Mouse (Mus musculus): Measurements from ENCODE around the gene Igf2bp3. TPM values are rescaled to one million over a fixed set of nuclear protein-coding genes. Genes with fewer than 3 reads are reported as not detected.
A peak's percentile ranks its signal among the peaks of the same experiment; 100 is the strongest.

Gene Igf2bp3
- polyA plus RNA-seq, 1 experiment from 2014 or later: 57.8 TPM

DNA sequence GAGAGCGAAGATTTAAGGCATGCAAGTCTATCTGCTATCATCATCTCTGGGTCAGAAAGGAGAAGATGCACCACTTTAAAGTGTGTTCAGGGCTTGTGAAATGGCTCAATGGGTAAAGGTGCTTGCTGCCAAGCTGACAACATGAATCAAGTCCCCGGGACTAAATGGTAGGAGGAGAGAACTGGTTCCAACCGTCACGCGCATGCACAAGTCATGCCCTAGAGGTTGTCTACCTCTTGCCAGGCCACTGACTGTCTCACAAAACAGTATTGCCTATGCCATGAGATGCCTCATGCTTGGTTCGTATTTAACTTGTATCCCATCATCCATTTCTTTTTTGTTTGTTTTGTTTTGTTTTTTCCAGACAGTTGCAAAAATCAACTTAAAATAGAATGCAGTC is 48.9 kb downstream of the Igf2bp3 start:
- Histone ChIP-seq H3K36me3 (no peaks in the 10 kb centered on the region), H3K9me3 (no peaks in the 10 kb centered on the region), H3K4me3 (replicated peaks) (no peak overlapping the region), H3K27me3 (no peaks in the 10 kb centered on the region), H3K4me1 (replicated peaks) (peaks cover 25% of the 10 kb centered on the region), H3K9ac (replicated peaks) (no peak overlapping the region), H3K4me2 (replicated peaks) (no peak overlapping the region), H3K27ac (no peak overlapping the region)
- 85% methylated on average over 6 of the region's 6 CpGs for WGBS
- ATAC-seq: no peak

DNA sequence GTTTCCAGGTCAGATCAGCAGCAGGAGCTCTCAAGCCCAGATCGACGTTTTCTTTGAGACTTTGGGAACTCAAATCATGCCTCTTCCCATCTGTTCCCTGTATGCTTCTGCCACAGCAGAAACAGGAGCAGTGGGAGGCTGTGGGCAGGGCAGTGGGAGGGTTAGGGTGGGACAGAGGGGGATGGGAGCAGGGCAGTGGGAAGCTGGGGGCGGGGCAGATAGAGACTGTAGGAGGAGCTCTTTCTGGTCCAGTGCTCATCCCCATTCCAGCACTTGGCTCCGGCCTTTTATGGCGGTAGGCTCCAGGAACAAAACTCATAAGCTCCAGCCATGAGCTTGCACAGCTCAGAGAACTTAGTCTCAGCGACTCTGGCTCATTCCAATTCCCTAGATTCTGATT is 49.7 kb downstream of the Igf2bp3 start:
- Histone ChIP-seq H3K9me3 (no peaks in the 10 kb centered on the region), H3K27me3 (no peaks in the 10 kb centered on the region), H3K4me2 (replicated peaks) (no peak overlapping the region), H3K36me3 (no peaks in the 10 kb centered on the region), H3K4me1 (replicated peaks) (peaks cover 25% of the 10 kb centered on the region), H3K27ac (no peak overlapping the region), H3K9ac (replicated peaks) (no peak overlapping the region), H3K4me3 (replicated peaks) (no peak overlapping the region)
- WGBS: 21% methylated on average over 6 of the region's 6 CpGs
- ATAC-seq: 0 out of 2 replicates have a peak, but pooled peaks have one; percentile 37

DNA sequence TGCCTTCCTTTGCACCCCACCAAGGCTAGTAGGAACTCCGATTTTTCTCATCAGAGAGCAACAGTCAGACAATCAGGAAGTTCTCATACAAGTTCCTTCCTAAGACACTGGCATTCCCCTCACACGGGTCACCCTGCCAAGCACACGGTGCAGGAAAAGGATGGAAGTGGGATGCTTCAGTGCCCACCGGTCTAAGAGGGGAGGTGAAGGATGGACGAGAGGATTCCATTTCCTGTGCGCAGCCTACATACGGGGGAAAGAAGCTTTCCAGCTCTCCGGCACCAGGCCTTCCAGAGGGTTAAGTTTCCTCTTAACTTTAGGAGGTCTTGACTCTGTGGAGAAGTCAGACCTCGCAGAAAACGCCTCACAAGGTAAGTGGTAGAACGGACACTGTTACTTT is 50.1 kb downstream of the Igf2bp3 start:
- Histone ChIP-seq H3K4me3 (replicated peaks) (no peak overlapping the region), H3K36me3 (no peaks in the 10 kb centered on the region), H3K27me3 (no peaks in the 10 kb centered on the region), H3K4me1 (replicated peaks) (peaks cover 25% of the 10 kb centered on the region), H3K9ac (replicated peaks) (no peak overlapping the region), H3K9me3 (no peaks in the 10 kb centered on the region), H3K27ac (no peak overlapping the region), H3K4me2 (replicated peaks) (no peak overlapping the region)
- WGBS: 63% methylated on average over 11 of the region's 11 CpGs
- ATAC-seq: no peak

DNA sequence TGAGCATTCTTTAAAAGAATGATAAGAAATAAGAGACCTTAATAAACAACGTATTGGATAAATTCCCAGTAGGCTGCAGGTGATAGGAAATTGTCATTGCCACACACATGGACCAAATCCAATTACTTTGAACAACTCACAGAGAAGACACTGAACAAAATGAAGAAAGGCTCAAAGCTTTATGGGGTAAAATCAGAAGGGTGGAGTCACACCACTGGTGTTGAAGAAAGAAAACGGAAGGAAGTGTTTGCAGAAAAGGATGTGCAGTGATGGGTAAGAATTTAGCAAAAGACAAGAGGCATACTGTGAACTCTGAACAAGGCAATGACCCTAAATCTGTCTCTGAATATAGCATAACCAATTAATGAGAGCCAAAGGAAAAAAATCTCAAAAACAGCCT is 54.8 kb downstream of the Igf2bp3 start:
- no peak for ATAC-seq
- Histone ChIP-seq H3K27ac (no peak overlapping the region), H3K9me3 (no peaks in the 10 kb centered on the region), H3K36me3 (no peaks in the 10 kb centered on the region), H3K9ac (replicated peaks) (no peak overlapping the region), H3K27me3 (no peaks in the 10 kb centered on the region), H3K4me3 (replicated peaks) (no peak overlapping the region), H3K4me2 (replicated peaks) (no peak overlapping the region), H3K4me1 (replicated peaks) (peaks cover 5% of the 10 kb centered on the region)
- WGBS: 74% methylated on average over 2 of the region's 2 CpGs

DNA sequence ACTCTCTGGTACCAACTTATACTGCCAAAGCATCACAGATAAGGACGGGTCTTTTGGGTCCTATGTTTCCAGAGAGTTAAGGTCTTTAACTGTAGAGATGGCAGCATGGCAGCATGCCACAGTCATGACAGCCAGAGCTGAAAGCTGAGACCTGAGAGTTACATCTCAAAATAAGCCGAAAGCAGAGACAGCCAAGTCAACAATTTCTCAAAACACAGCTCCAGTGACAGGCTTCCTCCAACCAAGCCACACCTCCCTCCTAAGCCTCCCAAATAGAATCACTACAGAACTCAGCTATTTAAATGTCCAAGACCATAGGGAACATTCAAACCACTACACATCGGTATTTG is 58.0 kb downstream of the Igf2bp3 start:
- Histone ChIP-seq H3K9me3 (no peaks in the 10 kb centered on the region), H3K4me1 (replicated peaks) (peaks cover 7% of the 10 kb centered on the region), H3K4me2 (replicated peaks) (no peak overlapping the region), H3K36me3 (no peaks in the 10 kb centered on the region), H3K27me3 (no peaks in the 10 kb centered on the region), H3K9ac (replicated peaks) (no peak overlapping the region), H3K4me3 (replicated peaks) (no peak overlapping the region), H3K27ac (no peak overlapping the region; the same call in 1 of the 2 replicates)
- no peak for ATAC-seq
- 90% methylated on average over 3 of the region's 3 CpGs for WGBS

DNA sequence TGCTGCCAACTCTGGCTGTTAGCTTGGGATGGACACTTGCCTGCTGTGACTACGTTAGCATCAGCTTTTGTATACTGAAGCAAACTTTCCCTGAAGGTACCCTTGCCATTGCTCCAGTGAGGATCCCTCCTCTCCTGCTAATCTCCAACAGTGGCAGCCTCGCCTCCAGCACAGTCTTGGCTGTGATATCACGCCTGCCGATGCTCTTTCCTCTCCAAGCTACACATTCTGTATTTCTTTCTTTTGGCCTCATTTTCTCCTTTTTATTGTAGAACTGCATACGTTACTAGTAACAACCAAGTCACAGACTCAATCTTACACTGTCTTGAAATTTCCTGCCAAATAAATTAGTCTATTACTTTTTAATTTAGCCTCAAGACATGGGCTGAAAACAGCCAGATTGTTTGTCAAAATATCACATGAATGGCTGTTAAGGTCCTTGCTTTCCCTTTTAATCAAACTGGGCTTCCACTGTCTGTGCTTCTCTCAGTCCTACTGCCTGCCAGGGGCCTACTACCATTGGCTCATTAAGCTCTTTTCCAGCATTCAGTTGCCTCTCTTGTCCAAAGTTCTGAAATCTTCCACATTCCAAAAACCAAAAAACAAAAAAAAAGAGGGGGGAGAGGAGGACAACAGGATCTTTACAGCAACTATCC is 58.5 kb downstream of the Igf2bp3 start:
- ATAC-seq: no peak
- H3K9ac ChIP-seq (replicated peaks): no peak overlapping the region

DNA sequence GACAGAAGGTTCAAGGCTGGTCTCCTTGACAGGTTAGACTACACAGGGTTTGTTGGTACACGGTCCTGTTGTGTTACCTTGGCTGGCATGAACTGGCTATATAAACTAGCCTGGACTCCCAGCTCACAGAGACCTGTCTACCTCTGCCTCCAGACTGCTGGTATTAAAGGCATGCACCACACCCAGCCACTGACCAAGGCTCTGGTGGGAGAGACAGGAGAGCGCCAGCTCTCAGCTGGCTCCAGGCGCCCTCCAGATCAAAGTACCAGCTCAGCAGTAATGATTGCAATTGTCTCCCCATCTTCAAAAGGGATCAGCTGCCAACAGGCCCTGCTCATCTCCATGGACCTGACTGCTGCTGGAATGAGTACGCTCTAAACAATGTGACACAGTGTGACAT is 63.3 kb downstream of the Igf2bp3 start:
- Histone ChIP-seq H3K27me3 (no peaks in the 10 kb centered on the region), H3K4me3 (replicated peaks) (no peak overlapping the region), H3K4me2 (replicated peaks) (no peak overlapping the region), H3K9ac (replicated peaks) (no peak overlapping the region), H3K4me1 (replicated peaks) (peaks cover 27% of the 10 kb centered on the region), H3K36me3 (no peaks in the 10 kb centered on the region), H3K27ac (no peak overlapping the region), H3K9me3 (no peaks in the 10 kb centered on the region)
- 0 out of 2 replicates have a peak, but pooled peaks have one; percentile 20 for ATAC-seq
- WGBS: 45% methylated on average over 4 of the region's 4 CpGs

More for the DNA sequence above, 58.5 kb downstream of the Igf2bp3 start:
- WGBS: 78% methylated on average over 5 of the region's 5 CpGs
- no peak overlapping the region; the same call in 1 of the 2 replicates for H3K27ac ChIP-seq
- H3K27me3 ChIP-seq: no peaks in the 10 kb centered on the region
- H3K9me3 ChIP-seq: no peaks in the 10 kb centered on the region
- no peaks in the 10 kb centered on the region for H3K36me3 ChIP-seq
- H3K4me1 ChIP-seq (replicated peaks): peaks cover 12% of the 10 kb centered on the region
- no peak overlapping the region for H3K4me3 ChIP-seq (replicated peaks)
- no peak overlapping the region for H3K4me2 ChIP-seq (replicated peaks)

DNA sequence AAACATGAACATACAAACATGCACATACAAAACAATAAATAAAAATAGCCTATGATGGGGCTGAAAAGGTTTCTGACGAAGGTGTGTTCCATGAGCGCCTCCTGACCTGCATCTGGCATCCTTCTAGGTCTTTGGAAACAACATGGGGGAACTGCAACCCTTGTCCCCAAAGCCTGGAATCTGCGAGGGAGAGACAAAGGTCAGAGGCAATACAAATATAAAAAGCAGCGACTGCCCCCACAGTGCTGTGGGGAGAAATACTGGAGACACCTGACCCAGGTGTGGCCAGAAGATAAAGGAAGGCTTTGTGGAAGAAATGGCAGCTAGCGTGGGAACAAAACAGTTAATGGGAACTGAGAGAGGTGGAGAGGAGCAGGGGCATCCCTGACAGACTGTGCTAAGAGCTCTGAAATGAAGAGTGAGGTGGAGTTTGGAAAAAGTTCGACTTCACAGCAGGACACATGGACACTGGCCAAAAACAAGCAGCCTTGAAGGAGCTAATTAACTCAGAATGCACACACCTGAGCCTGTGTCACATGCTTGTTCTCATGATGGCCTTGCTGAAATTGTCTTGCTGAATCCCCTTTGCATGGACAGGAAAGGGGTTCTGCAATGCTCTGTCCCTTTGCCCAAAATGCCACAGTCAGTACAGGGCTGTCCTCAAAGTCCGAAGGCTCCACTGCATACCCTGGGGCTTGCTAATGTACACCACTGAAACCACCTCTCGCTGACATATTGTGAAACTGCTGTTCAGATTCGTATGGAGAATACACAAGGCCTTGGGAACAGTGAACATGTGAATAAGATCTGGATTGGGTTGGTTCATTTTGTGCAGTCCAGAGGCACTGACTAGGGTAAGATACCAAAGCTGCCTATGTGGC is 64.2 kb downstream of the Igf2bp3 start:
- Histone ChIP-seq H3K4me1 (replicated peaks) (peaks cover 36% of the 10 kb centered on the region), H3K4me3 (replicated peaks) (no peak overlapping the region), H3K9ac (replicated peaks) (no peak overlapping the region), H3K36me3 (0 out of 2 replicates have a peak, but pooled peaks cover 3% of the 10 kb centered on the region), H3K9me3 (no peaks in the 10 kb centered on the region), H3K27ac (no peak overlapping the region), H3K4me2 (replicated peaks) (no peak overlapping the region), H3K27me3 (no peaks in the 10 kb centered on the region)
- 82% methylated on average over 9 of the region's 9 CpGs for WGBS
- ATAC-seq: no peak

DNA sequence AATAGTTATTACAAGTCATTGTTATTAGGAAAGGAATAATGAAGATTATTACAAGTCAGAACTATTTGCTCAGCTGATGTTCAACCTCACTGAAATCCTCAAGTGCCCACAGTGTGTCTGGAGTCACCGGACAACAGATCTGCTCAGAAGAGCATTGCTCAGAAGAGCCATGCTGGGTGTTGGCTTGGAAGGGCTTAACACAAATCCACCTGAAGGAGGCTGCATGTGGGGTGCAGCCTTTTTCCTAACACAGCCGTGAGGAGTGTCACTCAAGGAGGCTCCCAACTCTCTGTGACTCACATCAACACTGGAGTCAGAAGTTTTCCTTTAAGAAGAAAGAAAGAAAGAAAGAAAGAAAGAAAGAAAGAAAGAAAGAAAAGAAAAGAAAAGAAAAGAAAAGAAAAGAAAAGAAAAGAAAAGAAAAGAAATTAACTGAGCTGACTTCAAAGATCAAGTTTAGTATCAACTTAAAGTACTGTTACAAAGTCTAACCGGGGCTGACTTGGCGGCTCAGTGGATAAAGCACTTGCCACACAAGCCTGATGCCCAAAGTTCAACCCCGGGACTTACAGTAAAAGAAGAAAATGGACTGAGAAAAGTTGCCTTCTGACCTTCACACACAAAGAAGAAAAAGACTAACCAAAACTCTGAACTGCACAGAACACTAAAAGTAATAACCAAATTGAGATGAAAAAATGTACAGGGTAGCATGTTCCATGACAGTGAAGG is 65.4 kb downstream of the Igf2bp3 start:
- Histone ChIP-seq H3K4me3 (replicated peaks) (no peak overlapping the region), H3K9me3 (no peaks in the 10 kb centered on the region), H3K27me3 (no peaks in the 10 kb centered on the region), H3K4me1 (replicated peaks) (peaks cover 41% of the 10 kb centered on the region), H3K36me3 (0 out of 2 replicates have a peak, but pooled peaks cover 3% of the 10 kb centered on the region), H3K9ac (replicated peaks) (no peak overlapping the region), H3K27ac (no peak overlapping the region), H3K4me2 (replicated peaks) (no peak overlapping the region)
- WGBS: 83% methylated on average over 5 of the region's 5 CpGs
- ATAC-seq: no peak

DNA sequence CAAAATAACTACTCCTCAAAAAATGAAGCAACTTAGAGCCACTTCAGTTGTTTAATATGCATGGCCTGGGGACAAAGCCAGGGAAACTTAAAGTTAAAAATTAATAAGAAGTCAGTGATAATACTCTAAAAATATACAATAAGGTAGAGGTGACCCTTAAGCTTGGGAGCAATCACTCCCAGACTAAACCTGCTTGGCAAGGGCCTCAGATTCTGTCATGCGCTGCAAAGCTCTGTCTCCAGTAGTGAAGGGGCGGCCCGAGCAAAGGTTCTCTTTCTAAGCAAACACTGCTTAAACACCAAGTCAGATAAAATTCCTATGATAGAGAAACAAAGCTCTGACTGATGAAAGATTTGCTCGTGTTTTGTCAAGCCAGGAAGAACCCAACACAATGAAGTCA is 66.0 kb downstream of the Igf2bp3 start:
- no peak for ATAC-seq
- 83% methylated on average over 4 of the region's 4 CpGs for WGBS
- H3K4me3 ChIP-seq (replicated peaks): no peak overlapping the region

DNA sequence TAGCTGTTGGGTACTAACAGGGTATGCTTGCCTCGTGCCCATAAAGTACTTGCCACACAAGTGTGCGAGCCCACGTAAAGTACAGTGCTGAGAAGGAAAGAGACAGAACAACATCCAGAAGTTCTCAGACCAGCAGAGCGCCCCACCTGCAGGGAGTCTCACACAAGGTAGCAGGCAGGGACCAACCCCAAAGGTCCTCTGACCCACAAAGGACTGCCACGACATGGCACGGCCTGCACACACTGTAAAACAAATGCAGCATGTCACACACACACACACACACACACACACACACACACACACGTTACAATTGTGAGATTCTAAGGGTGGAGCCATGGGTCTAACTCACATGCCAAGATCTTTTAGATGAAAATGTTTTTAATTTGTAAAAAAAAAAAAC is 66.4 kb downstream of the Igf2bp3 start:
- Histone ChIP-seq H3K9ac (replicated peaks) (no peak overlapping the region), H3K4me3 (replicated peaks) (no peak overlapping the region), H3K4me2 (replicated peaks) (no peak overlapping the region), H3K9me3 (no peaks in the 10 kb centered on the region), H3K36me3 (0 out of 2 replicates have a peak, but pooled peaks cover 3% of the 10 kb centered on the region), H3K27me3 (no peaks in the 10 kb centered on the region), H3K27ac (no peak overlapping the region), H3K4me1 (replicated peaks) (peaks cover 41% of the 10 kb centered on the region)
- WGBS: 96% methylated on average over 7 of the region's 7 CpGs
- no peak for ATAC-seq

More for the DNA sequence above, 66.0 kb downstream of the Igf2bp3 start:
- H3K9ac ChIP-seq (replicated peaks): no peak overlapping the region
- no peak overlapping the region for H3K4me2 ChIP-seq (replicated peaks)
- no peaks in the 10 kb centered on the region for H3K27me3 ChIP-seq
- H3K4me1 ChIP-seq (replicated peaks): peaks cover 41% of the 10 kb centered on the region
- 0 out of 2 replicates have a peak, but pooled peaks cover 3% of the 10 kb centered on the region for H3K36me3 ChIP-seq
- no peak overlapping the region for H3K27ac ChIP-seq
- no peaks in the 10 kb centered on the region for H3K9me3 ChIP-seq

DNA sequence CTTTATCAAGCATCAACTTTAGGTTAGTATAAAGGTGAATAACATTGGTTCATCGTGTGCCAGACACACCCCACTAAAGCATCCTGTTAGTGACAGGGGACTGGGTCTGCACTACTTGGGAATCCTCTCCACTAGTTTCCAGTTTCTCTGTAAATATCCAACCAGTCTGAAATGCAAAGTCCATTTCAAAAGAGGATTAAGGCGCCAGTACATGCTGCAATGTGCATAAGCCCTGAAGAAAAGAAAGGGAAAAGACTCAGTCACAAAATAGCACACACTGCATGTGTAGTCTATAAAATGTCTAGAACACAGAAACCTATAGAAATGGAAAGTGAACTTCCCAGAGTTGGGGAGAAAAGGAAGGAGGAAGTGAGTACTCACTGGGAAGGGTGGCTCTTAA is 68.3 kb downstream of the Igf2bp3 start:
- 67% methylated on average over 2 of the region's 2 CpGs for WGBS

More for the DNA sequence above, 68.3 kb downstream of the Igf2bp3 start:
- Histone ChIP-seq H3K4me2 (replicated peaks) (no peak overlapping the region), H3K36me3 (0 out of 2 replicates have a peak, but pooled peaks cover 3% of the 10 kb centered on the region), H3K9me3 (no peaks in the 10 kb centered on the region), H3K27ac (no peak overlapping the region), H3K9ac (replicated peaks) (no peak overlapping the region), H3K4me3 (replicated peaks) (no peak overlapping the region), H3K4me1 (replicated peaks) (peaks cover 34% of the 10 kb centered on the region), H3K27me3 (no peaks in the 10 kb centered on the region)
- no peak for ATAC-seq
